Mouse (Mus musculus) lung, postnatal 14 days (tissue): ENCODE results near the gene Dennd4c.

ENCODE experiments used
- DNase-seq: peaks from one replicate; pipeline ENCODE4 v3.0.0; 2021

The Dennd4c gene

DNA sequence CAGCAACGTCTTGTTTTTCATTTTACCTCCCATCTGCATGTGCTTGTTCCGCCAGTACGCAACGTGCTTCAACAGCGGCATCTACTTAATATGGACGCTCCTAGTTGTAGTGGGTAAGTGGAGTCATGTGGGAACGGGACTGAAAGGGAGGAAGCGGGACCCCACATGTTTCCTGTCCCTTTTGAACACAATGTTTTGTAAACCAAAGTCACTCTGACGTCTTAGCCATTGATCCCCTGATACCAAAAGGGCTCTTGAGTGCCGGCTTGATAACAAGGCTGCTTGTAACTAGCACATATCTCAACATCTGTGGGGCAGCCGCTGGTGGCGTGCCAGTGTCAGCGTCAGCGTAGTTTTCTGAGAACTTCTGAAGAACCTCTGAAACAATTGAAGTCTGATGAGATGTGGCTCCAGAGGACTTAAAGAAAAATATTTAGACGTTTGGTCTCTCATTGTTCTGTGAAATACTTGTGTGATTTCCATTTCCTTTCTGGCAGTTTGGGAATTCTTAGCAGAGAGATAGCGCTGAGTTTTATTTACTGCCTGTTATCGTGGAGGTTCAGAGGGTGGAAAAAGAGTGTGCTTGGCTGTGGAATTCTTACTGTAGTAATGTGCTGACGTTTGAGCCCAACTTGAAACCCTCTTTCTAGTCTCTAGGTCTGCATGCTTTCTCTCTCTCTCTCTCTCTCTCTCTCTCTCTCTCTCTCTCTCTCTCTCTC is 138.0 kb downstream of the Dennd4c start:
- peak; percentile 84 for DNase-seq

DNA sequence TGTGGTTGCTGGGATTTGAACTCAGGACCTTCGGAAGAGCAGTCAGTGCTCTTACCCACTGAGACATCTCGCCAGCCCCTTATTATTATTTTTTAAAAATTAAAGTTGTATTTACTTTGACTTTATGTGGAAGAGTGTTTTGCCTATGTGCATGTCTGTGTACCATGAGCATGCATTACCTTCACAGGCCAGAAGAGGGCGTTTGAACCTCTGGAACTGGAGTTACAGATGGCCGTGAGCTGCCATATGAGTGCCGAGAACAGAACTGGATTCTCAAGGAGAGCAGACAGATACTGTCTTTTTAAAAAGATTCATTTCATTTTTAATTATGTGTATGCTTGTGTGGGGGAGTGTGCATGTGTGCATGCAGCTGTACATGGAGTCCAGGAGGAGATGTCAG is 139.5 kb downstream of the Dennd4c start:
- no peak for DNase-seq

DNA sequence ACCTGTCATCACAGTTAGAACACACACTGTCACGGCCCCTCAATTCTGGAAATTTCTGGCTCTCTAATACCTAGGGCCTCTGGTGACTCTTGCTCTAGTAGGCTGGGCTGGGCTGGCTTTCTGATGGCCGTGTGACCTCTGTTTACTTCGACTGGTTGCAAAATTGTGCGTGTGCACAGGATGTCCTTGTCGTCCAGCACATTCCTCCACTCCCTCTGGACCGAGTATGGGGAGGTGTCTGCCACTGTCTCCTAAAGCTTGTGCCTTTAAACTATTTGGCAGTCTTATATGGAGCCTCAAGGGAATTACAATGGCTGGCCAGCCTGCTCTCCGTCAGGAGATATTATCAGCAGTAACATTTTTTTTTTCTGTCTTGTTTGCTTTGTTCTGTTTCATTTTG is 149.1 kb downstream of the Dennd4c start:
- peak; percentile 42 for DNase-seq

DNA sequence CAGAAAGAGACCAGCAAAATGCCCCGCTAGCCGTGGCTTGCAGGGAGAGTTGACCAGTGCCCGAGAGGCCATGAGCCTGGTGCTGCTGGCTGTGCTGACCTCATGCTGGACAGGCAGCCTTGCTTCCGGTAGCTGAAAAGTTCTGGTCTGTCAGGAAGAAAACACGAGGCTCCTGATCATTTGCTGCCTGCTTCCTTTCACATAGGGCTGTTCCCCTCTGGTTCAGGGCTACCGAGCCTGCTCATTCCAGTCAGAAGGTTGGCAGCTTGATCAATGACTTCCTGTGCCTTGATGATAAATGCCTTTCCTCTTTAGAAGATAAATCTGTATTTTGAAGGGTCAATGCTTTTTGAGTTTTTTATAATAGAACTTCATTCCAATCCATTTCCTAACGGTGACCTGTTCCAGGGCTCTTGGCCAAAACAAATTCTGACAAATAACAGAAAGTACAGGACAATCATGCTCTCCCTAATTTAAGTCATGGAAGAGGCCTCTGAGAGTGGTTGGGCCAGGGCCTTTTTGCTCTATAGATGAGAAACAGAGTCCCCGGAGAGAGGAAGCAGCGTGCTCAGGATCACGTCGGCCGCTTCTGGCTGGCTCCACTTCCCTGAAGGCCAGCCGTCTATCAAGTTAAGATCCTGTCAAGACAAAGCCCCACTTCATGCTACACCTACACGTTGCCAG is 150.6 kb downstream of the Dennd4c start:
- peak; percentile 57 for DNase-seq
